16 mouse cellular contexts compared by ENCODE assay signal in the genomic region with DNA sequence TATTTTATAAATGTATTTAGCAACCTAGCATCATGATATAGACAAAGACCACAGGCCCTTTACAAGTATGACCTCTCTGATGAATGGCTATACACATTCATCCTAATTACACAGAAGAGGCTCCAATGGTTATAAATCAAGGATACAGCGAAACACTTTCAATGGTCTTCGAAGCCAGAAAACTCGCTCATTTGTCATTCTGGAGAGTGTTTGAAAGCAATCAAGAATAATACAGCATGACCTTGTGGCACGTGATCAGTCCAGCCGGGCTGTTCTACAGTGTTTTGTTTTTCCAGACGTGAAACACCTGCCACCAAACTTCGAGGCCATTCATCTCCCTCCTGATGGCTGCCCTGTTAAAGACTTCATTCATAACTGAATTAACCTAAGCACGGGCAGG.
A peak's percentile ranks its signal among the peaks of the same experiment; 100 is the strongest.
DNase-seq lines count a peak whose midpoint lies in the region; ATAC-seq lines count a peak whose summit lies in the region.
"Had no signal": no experiment of that assay in that cellular context is flagged by ENCODE, and none has a peak within 500 bp of the region (broad histone marks: within the 10 kb centered on the region; RNA-seq: fewer than 3 reads in every experiment).

No protein-coding gene starts in this region.

- 37% methylated on average over 8 of the region's 8 CpGs for WGBS in forebrain, embryonic 14.5 days
- 31% methylated on average over 8 of the region's 8 CpGs for WGBS in forebrain, embryonic 16.5 days
- WGBS in midbrain, embryonic 11.5 days, result 74% methylated on average over 8 of the region's 8 CpGs
- 37% methylated on average over 8 of the region's 8 CpGs for whole genome bisulfite sequencing in midbrain, embryonic 16.5 days
- WGBS in stomach, embryonic 15.5 days, result 29% methylated on average over 8 of the region's 8 CpGs

- peak; percentile 30 for DNase-seq in forebrain, embryonic 14.5 days (ENCODE audit: low spot score)
- peak; percentile 74 for DNase-seq in midbrain, embryonic 11.5 days (ENCODE audit: low spot score, missing footprints)
- DNase-seq in embryo, embryonic 11.5 days (ENCODE audit: low read depth, low spot score), result peak; percentile 41
- no peak for DNase-seq in adrenal gland, adult (ENCODE audit: inconsistent age in 2 of 2, low spot score in 1 of 2)
- DNase-seq: adrenal gland, postnatal 14 days; cerebellum, adult 18-20 months; forebrain, postnatal 0 days; heart, adult 18-20 months; kidney, adult 2 months; spleen, adult 18-20 months; thymus, postnatal 25 days had no signal

- H3K9me3 ChIP-seq in forebrain, embryonic 14.5 days (replicated peaks; ENCODE audit: control insufficient read depth, low read length), result no peaks in the 10 kb centered on the region
- H3K9me3 ChIP-seq in forebrain, embryonic 16.5 days (ENCODE audit: control insufficient read depth, low read length), result no peaks in the 10 kb centered on the region
- no peaks in the 10 kb centered on the region for H3K9me3 ChIP-seq in midbrain, embryonic 11.5 days (ENCODE audit: control insufficient read depth, low read length)
- no peaks in the 10 kb centered on the region for H3K9me3 ChIP-seq in midbrain, embryonic 16.5 days (replicated peaks; ENCODE audit: control insufficient read depth, low read length, poor library complexity, severe bottlenecking)
- H3K9me3 ChIP-seq in stomach, embryonic 15.5 days, result no peaks in the 10 kb centered on the region
- H3K9me3 ChIP-seq: limb, embryonic 13.5 days had no signal

- no peaks in the 10 kb centered on the region for H3K36me3 ChIP-seq in forebrain, embryonic 14.5 days (ENCODE audit: control insufficient read depth, insufficient read depth, low read length)
- H3K36me3 ChIP-seq in forebrain, embryonic 16.5 days (ENCODE audit: control insufficient read depth, insufficient read depth), result no peaks in the 10 kb centered on the region
- H3K36me3 ChIP-seq in midbrain, embryonic 11.5 days (ENCODE audit: control insufficient read depth, insufficient read depth, low read length), result no peaks in the 10 kb centered on the region
- no peaks in the 10 kb centered on the region for H3K36me3 ChIP-seq in midbrain, embryonic 16.5 days (ENCODE audit: control insufficient read depth, insufficient read depth, low read length)
- H3K36me3 ChIP-seq in stomach, embryonic 15.5 days, result no peaks in the 10 kb centered on the region

- H3K4me2 ChIP-seq in forebrain, embryonic 14.5 days (ENCODE audit: low read length), result no peak overlapping the region
- no peak overlapping the region for H3K4me2 ChIP-seq in forebrain, embryonic 16.5 days (ENCODE audit: low read length)
- H3K4me2 ChIP-seq in midbrain, embryonic 11.5 days, result no peak overlapping the region
- no peak overlapping the region for H3K4me2 ChIP-seq in midbrain, embryonic 16.5 days (ENCODE audit: low read length)
- no peak overlapping the region for H3K4me2 ChIP-seq in stomach, embryonic 15.5 days
- H3K4me2 ChIP-seq: limb, embryonic 13.5 days had no signal

- no peak overlapping the region for H3K9ac ChIP-seq in forebrain, embryonic 14.5 days (ENCODE audit: low read length)
- no peak overlapping the region for H3K9ac ChIP-seq in forebrain, embryonic 16.5 days (replicated peaks; ENCODE audit: low read depth, low read length)
- H3K9ac ChIP-seq in midbrain, embryonic 11.5 days (ENCODE audit: low read length), result no peak overlapping the region
- H3K9ac ChIP-seq in midbrain, embryonic 16.5 days (ENCODE audit: low read depth, low read length), result no peak overlapping the region
- H3K9ac ChIP-seq in stomach, embryonic 15.5 days, result no peak overlapping the region
- H3K9ac ChIP-seq: forebrain, postnatal 0 days; limb, embryonic 13.5 days; liver, embryonic 14.5 days had no signal

- no peaks in the 10 kb centered on the region for H3K27me3 ChIP-seq in forebrain, embryonic 14.5 days (replicated peaks; ENCODE audit: control insufficient read depth, insufficient read depth, low read length)
- H3K27me3 ChIP-seq in forebrain, embryonic 16.5 days (replicated peaks; ENCODE audit: control insufficient read depth, insufficient read depth, low read length), result no peaks in the 10 kb centered on the region
- no peaks in the 10 kb centered on the region for H3K27me3 ChIP-seq in midbrain, embryonic 11.5 days (ENCODE audit: control insufficient read depth, insufficient read depth, low read length)
- no peaks in the 10 kb centered on the region for H3K27me3 ChIP-seq in midbrain, embryonic 16.5 days (ENCODE audit: control insufficient read depth, insufficient read depth, low read depth, low read length)
- no peaks in the 10 kb centered on the region for H3K27me3 ChIP-seq in stomach, embryonic 15.5 days (replicated peaks)
- H3K27me3 ChIP-seq: limb, embryonic 13.5 days had no signal

- no peaks in the 10 kb centered on the region for H3K4me1 ChIP-seq in forebrain, embryonic 14.5 days (ENCODE audit: control insufficient read depth, insufficient read depth, low read length)
- H3K4me1 ChIP-seq in forebrain, embryonic 16.5 days (replicated peaks; ENCODE audit: control insufficient read depth, insufficient read depth, low read length), result 0 out of 2 replicates have a peak, but pooled peaks cover 2% of the 10 kb centered on the region
- H3K4me1 ChIP-seq in midbrain, embryonic 11.5 days (ENCODE audit: control insufficient read depth, insufficient read depth, low read length), result no peaks in the 10 kb centered on the region
- H3K4me1 ChIP-seq in midbrain, embryonic 16.5 days (ENCODE audit: control insufficient read depth, insufficient read depth, low read length), result peaks cover 4% of the 10 kb centered on the region; the same call in 1 of the 2 replicates
- H3K4me1 ChIP-seq in stomach, embryonic 15.5 days, result peaks cover 12% of the 10 kb centered on the region

- no peak for ATAC-seq in forebrain, embryonic 14.5 days
- no peak for ATAC-seq in forebrain, embryonic 16.5 days
- no peak for ATAC-seq in midbrain, embryonic 11.5 days (ENCODE audit: low FRiP score)
- no peak for ATAC-seq in midbrain, embryonic 16.5 days
- peak; percentile 61 for ATAC-seq in stomach, embryonic 15.5 days (ENCODE audit: insufficient read depth, low FRiP score, low read depth)
- ATAC-seq: forebrain, postnatal 0 days had no signal

- no peak overlapping the region for H3K27ac ChIP-seq in forebrain, embryonic 14.5 days (ENCODE audit: low read depth, low read length)
- H3K27ac ChIP-seq in forebrain, embryonic 16.5 days (ENCODE audit: low read length), result no peak overlapping the region
- no peak overlapping the region for H3K27ac ChIP-seq in midbrain, embryonic 11.5 days (ENCODE audit: low read depth, low read length)
- H3K27ac ChIP-seq in midbrain, embryonic 16.5 days (ENCODE audit: low read length), result no peak overlapping the region
- H3K27ac ChIP-seq in stomach, embryonic 15.5 days, result no peak overlapping the region
- H3K27ac ChIP-seq: limb, embryonic 13.5 days; liver, embryonic 14.5 days had no signal

- H3K4me3 ChIP-seq in forebrain, embryonic 14.5 days (ENCODE audit: low read depth, low read length), result no peak overlapping the region
- no peak overlapping the region for H3K4me3 ChIP-seq in forebrain, embryonic 16.5 days (replicated peaks; ENCODE audit: low read length)
- no peak overlapping the region for H3K4me3 ChIP-seq in midbrain, embryonic 11.5 days (ENCODE audit: low read depth, low read length)
- no peak overlapping the region for H3K4me3 ChIP-seq in midbrain, embryonic 16.5 days (ENCODE audit: low read depth, low read length)
- no peak overlapping the region for H3K4me3 ChIP-seq in stomach, embryonic 15.5 days (replicated peaks)
- H3K4me3 ChIP-seq: limb, embryonic 13.5 days had no signal

Comparison
In these comparisons a context has a peak if more than half of its experiments do, and no peak if none do; other contexts are left out.
1. DNase-seq: peak in forebrain, embryonic 14.5 days (single experiment), midbrain, embryonic 11.5 days (single experiment) and embryo, embryonic 11.5 days (single experiment); none in adrenal gland, adult (0 of 2).